Mouse (Mus musculus) cerebellum, postnatal 25 days (tissue): ENCODE results near the gene Olfr1180.
"Not testable (repeated sequence)": the region's sequence is repeated elsewhere in the genome, so short reads cannot be mapped to it uniquely, and the experiment has no call there.

Experiments
- DNase-seq, 2 experiments: peaks; one replicate each; pipeline ENCODE4 v3.0.0; 2021; ENCODE audit warnings: mixed read lengths in 2 of 2

Gene Olfr1180

DNA sequence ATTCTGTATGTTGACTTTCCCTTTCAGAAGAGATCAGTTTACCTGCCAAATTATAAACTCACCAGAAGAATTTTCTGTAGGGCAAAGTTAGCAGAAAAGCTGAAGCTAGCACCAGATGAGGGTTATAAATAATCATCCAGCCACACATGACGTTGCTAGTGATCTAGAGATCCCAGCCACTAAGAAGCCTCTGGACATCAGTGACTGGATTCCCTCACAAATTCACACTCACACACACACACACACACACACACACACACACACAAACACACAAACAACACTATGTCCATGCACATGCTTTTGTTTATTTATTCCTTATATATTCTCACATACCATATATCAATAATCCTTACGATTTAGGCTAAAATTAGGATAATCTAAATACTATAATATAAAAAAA, at the start of gene Olfr1180:
Olfr1180 (minus strand) TSS at position 101 of the 400 bp plus-strand sequence.
- DNase-seq = no peak

DNA sequence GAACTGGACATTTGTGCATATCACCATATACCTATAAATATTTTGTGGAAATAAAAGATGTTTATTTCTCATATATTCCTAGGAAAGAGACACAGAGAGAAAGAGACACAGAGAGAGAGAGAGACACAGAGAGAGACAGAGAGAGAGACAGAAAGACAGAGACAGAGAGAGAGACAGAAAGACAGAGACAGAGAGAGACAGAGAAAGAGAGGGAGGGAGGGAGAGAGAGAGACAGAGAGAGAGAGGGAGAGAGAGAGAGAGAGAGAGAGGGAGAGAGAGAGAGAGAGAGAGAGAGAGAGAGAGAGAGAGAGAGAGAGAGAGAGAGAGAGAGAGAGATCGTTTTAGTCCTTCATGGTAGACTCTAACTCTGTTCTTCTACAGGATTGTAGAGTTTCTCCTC, 35.6 kb upstream of the Olfr1180 start, which contains the start of gene Olfr1183:
Olfr1183 (plus strand) TSS at position 301 of the 400 bp plus-strand sequence.
- not testable (repeated sequence) for DNase-seq

DNA sequence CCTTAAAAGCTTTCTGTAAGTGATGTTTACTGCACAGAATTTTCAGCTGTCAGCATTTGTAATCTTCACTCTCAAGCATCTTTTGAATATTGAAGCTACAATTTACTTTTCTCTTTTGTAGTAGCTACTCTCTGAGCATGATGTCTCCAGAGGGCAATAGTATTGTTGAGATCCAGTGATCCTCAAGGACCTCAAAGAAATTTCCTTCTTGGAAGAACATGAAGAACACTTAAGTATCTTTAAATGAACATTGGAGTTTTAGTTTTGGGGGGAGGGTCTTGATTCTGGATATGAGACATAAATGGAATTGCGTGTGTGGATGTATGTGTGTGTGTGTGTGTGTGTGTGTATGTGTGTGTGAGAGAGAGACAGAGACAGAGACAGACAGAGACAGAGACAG, 30.1 kb upstream of the Olfr1180 start, which contains the start of gene Gm13757:
Gm13757 (minus strand) TSS at position 101 of the 400 bp plus-strand sequence.
- no peak for DNase-seq

DNA sequence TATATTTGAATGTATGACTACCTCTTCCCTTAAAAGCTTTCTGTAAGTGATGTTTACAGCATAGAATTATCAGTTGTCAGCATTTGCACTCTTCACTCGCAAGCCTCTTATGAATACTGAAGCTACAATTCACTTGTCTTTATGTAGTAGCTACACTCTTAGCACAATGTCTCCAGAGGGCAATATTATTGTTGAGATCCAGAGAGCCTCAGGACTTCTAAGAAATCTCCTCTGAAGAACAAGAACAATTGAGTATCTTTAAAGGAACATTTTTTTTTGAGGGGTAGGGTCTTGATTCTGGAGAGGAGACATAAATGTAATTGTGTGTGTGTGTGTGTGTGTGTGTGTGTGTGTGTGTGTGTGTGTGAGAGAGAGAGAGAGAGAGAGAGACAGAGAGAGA, 7.1 kb upstream of the Olfr1180 start, which contains the start of gene Olfr1181:
Olfr1181 (minus strand) TSS at position 101 of the 400 bp plus-strand sequence.
- no peak for DNase-seq

DNA sequence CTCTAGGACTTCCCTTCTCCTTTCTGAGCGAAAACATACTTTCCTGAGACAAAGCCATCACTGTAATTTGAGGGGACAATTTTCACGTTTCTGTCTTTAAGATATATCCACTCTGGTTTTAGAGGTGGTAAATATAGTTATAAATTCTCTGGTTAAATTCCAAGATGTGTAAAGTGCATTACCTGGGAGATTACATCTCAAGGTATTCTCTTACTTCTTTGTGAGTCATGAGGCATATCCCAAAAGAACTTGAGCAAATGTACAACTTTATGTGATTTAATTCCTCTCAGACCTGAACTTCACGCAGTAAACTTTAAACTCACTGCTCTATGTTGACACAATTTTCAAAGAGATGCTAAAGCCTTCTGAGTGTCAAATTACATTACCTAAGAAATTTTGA, 12.6 kb downstream of the Olfr1180 start, which contains the start of gene Olfr1179:
Olfr1179 (minus strand) TSS at position 101 of the 400 bp plus-strand sequence.
- no peak for DNase-seq

DNA sequence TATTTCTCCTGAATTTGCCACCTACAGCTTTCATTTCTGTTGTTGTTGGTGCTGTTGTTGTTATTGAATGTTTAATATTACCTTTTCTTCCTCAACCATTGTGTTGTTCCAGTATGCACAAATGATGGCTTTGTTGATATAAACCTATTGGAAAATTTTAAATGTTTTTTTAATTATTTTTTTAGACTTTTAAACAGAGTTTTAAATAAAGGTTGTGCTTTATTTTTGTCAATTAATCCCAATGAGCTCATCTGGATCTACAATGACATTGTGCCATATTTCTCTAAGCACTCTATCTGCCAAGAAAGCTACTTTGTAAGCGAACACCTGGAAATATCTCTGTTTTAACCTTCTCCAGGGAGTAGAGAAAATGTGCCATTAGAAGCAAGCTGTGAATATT, 32.2 kb downstream of the Olfr1180 start, which contains the start of gene Olfr1178:
Olfr1178 (plus strand) TSS at position 301 of the 400 bp plus-strand sequence.
- no peak for DNase-seq
